Mouse (Mus musculus) urinary bladder, postnatal 14 days (tissue): ENCODE results near the gene Wdr83.

Source experiments
- DNase-seq: peaks from one replicate; pipeline ENCODE4 v3.0.0; 2021; ENCODE audit warnings: low spot score

The Wdr83 gene

GRCm38 (mm10) chr8:85035165-85035727, 45.9 kb downstream of the Wdr83 start:
- DNase-seq, result no peak

DNA sequence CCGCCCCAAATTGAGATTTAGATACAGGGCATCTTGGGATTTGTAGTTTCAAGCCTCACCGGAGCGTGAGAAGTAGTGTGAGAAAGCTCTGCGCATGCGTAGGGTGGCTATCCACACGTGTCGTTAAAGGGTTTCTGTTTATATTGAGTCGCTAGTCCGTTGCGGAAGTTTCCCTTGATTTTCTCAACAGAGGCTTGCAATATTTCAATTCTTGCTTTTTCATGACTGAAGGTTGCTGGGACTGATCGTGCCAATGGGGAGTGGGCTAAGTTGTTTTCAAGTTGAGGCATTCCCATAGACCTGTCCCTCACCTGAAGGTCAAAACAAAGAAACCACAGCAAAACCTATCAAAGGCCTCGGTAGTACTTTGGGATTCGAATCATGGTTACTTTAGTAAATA, 46.3 kb downstream of the Wdr83 start:
- peak; percentile 80 for DNase-seq

DNA sequence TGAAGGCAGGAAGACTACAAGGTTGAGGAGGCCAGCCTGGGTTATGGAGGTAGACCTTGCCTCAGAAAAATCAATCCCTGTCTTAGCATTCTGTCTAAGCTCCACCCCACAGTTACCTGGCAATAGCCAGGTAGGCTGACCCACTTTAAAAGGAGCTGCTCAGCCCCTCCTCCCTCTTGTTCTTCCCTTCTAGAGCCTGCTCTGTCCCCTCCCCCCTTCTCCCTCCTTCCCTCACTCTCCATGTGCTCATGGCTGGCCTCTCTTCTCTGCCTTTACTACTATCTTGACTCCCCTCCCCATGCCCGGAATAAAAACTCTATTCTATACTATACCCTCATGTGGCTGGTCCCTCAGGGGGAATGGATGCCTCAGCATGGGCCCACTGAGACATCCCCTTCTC, 47.2 kb downstream of the Wdr83 start:
- no peak for DNase-seq

GRCm38 (mm10) chr8:85032622-85033311, 48.3 kb downstream of the Wdr83 start:
- DNase-seq, result peak; percentile 65

GRCm38 (mm10) chr8:85029271-85029670, 51.8 kb downstream of the Wdr83 start:
- DNase-seq, result no peak

GRCm38 (mm10) chr8:85027922-85028321, 53.2 kb downstream of the Wdr83 start:
- DNase-seq, result no peak

DNA sequence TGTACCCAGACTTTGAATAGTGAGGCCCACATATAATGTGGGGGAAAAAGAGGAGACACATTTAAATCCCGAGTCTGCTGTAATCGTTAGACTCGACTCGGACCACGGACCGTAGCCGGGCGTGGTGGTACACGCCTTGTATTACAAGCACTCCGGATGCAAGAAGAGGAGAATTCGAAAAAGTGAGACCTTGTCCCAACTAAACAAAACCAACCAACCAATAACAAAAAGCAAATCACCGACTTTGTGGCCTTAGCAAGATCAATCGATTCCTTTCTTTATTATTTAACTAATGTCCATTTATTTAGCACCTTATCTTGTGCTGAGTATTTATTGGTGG, 53.6 kb downstream of the Wdr83 start:
- no peak for DNase-seq

- peak; percentile 97 for DNase-seq
These were observed 54.2 kb downstream of the Wdr83 start, which contains the start of gene Trir for GRCm38 (mm10) chr8:85026670-85027515. Gene Trir, plus strand, starts transcription at chr8:85026823.

DNA sequence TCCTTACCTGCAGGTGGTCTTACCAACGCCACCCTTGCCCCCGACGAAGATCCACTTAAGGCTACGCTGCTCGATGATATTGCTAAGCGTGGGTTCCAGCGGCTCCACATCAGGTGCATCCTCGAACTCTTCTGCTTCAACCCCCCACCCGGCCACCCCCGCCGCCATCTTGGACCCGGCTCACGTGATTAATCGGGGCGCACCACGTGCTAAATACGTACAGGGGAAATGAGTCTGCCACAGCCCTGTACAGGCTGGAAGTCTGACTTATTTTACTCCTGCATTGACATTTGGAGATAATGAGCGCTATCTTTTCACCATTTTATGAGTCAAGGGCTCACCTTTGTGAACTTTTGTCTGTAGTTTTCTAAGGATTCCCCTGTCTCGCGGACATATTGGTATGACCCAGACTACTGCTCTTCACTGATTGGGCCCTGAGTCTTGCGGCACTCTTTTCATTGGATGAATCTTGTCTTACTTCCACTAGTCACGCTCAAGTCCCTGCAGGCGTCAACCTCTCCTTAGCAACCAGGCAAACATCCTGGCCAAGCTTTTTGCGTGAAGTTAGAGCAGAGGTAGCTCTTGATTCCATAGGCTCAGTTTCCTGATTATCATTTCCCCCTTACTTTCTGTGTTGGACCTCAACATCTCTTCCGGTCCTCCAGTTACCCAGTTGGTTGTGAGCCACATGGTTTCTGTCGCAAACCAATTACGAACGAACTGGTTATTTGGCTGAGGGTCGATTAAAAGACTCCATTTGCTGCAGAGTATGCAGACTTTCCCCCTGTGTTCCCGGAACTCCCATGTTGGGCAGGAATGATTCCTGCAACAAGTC, 55.8 kb downstream of the Wdr83 start, which contains the start of gene Asna1:
Gene Asna1 (minus strand): TSS at position 184 of the 835 bp plus-strand sequence.
- peak; percentile 79 for DNase-seq
